Mouse (Mus musculus): ENCODE data around the gene Ifnar2. TPM values are rescaled to one million over a fixed set of nuclear protein-coding genes. Genes with fewer than 3 reads are reported as not detected.

Ifnar2 gene
- total and polyA plus RNA-seq, 3 experiments: 33.1 to 34.9 (median 34.5) TPM

GRCm38 (mm10) chr16:91405640-91406584 lies 33.3 kb downstream of the Ifnar2 start, which contains the start of gene Il10rb:
Gene Il10rb, plus strand, starts transcription at chr16:91406164.
- peak; percentile 89 for DNase-seq (ENCODE audit: extremely low read depth)
- H3K4me1 ChIP-seq (ENCODE audit: control insufficient read depth in 1 of 2, insufficient read depth in 2 of 2): peaks cover 20 to 73% of the 10 kb centered on the region in 2 experiments
- TF ChIP-seq MAX (IDR thresholded peaks at IDR 0.05; ENCODE audit: low read length) (peak; percentile 8; the same call in 1 of the 2 replicates), UBTF (IDR thresholded peaks at IDR 0.05; ENCODE audit: low read depth, low read length) (peak; percentile 98), NELFE (IDR thresholded peaks at IDR 0.05; ENCODE audit: low read depth, low read length) (peak; percentile 64; the same call in 1 of the 2 replicates), ELF1 (IDR thresholded peaks at IDR 0.05; ENCODE audit: low read depth, low read length) (peak; percentile 72), MAFK (IDR thresholded peaks at IDR 0.05; ENCODE audit: insufficient replicate concordance, low read length) (no peak), ZC3H11A (IDR thresholded peaks at IDR 0.05; ENCODE audit: low read depth, low read length) (no peak), ETS1 (conservative IDR thresholded peaks at IDR 0.05; ENCODE audit: low read depth, low read length) (peak; percentile 99), SMC3 (IDR thresholded peaks at IDR 0.05; ENCODE audit: low read depth, low read length) (peak; percentile 24; the same call in 1 of the 2 replicates), POLR2A (IDR thresholded peaks at IDR 0.05; ENCODE audit: low read depth, low read length) (peak; percentile 82), MAZ (IDR thresholded peaks at IDR 0.05; ENCODE audit: low read depth, low read length) (no peak), GABPA (IDR thresholded peaks at IDR 0.05; ENCODE audit: insufficient replicate concordance, low read depth, low read length) (no peak), KAT2A (IDR thresholded peaks at IDR 0.05; ENCODE audit: insufficient replicate concordance, low read length) (0 out of 2 replicates have a peak, but pooled peaks have one; percentile 12), JUND (conservative IDR thresholded peaks at IDR 0.05; ENCODE audit: low read depth, low read length) (no peak), CHD2 (IDR thresholded peaks at IDR 0.05; ENCODE audit: low read length) (peak; percentile 59), RAD21 (IDR thresholded peaks at IDR 0.05; ENCODE audit: low read depth, low read length) (no peak), ZKSCAN1 (IDR thresholded peaks at IDR 0.05; ENCODE audit: borderline replicate concordance, low read depth, low read length) (no peak), PAX5 (IDR thresholded peaks at IDR 0.05; ENCODE audit: low read length) (no peak), IRF4 (IDR thresholded peaks at IDR 0.05; ENCODE audit: low read depth, low read length) (peak; percentile 84), JUN (IDR thresholded peaks at IDR 0.05; ENCODE audit: insufficient read depth, low read depth, low read length) (0 out of 2 replicates have a peak, but pooled peaks have one; percentile 34), POLR2AphosphoS2 (IDR thresholded peaks at IDR 0.05; ENCODE audit: low read depth, low read length) (no peak; the same call in 1 of the 2 replicates), CHD1 (IDR thresholded peaks at IDR 0.05; ENCODE audit: low read depth, low read length) (no peak; the same call in 1 of the 2 replicates), USF2 (conservative IDR thresholded peaks at IDR 0.05; ENCODE audit: low read depth, low read length) (no peak), USF1 (IDR thresholded peaks at IDR 0.05; ENCODE audit: low read depth, low read length) (no peak), TCF12 (IDR thresholded peaks at IDR 0.05; ENCODE audit: low read depth, low read length) (peak; percentile 93), HCFC1 (IDR thresholded peaks at IDR 0.05; ENCODE audit: low read depth, low read length) (no peak), MEF2A (IDR thresholded peaks at IDR 0.05; ENCODE audit: borderline replicate concordance, low read depth, low read length) (peak; percentile 93), RCOR1 (conservative IDR thresholded peaks at IDR 0.05; ENCODE audit: low read depth, low read length) (peak; percentile 56; the same call in 1 of the 2 replicates), MYC (IDR thresholded peaks at IDR 0.05; ENCODE audit: low read depth, low read length) (peak; percentile 17; the same call in 1 of the 2 replicates), BHLHE40 (IDR thresholded peaks at IDR 0.05; ENCODE audit: low read depth, low read length) (peak; percentile 100), EP300 (IDR thresholded peaks at IDR 0.05; ENCODE audit: low read length) (peak; percentile 86), MXI1 (IDR thresholded peaks at IDR 0.05; ENCODE audit: low read depth, low read length) (no peak; the same call in 1 of the 2 replicates), CTCF (conservative IDR thresholded peaks at IDR 0.05 in 1 of 2, IDR thresholded peaks at IDR 0.05 in 1 of 2; ENCODE audit: low read depth in 2 of 2, low read length in 2 of 2) (no peak), NRF1 (IDR thresholded peaks at IDR 0.05; ENCODE audit: low read depth, low read length) (no peak), ZMIZ1 (IDR thresholded peaks at IDR 0.05; ENCODE audit: low read depth, low read length) (no peak; the same call in 1 of the 2 replicates), E2F4 (IDR thresholded peaks at IDR 0.05; ENCODE audit: insufficient replicate concordance, low read depth, low read length) (no peak), TBP (conservative IDR thresholded peaks at IDR 0.05; ENCODE audit: low read depth, low read length) (0 out of 2 replicates have a peak, but pooled peaks have one; percentile 30), SIN3A (IDR thresholded peaks at IDR 0.05; ENCODE audit: low read length) (peak; percentile 85)

More at GRCm38 (mm10) chr16:91405640-91406584, 33.3 kb downstream of the Ifnar2 start, which contains the start of gene Il10rb:
- in situ Hi-C loops (cut with MboI; ENCODE audit: low pct_ligation_motif_present, low pct_unique_long_range_greater_than_20kb, low sequenced_read_pairs) (no loop called here), dilution Hi-C loops (cut with MboI; ENCODE audit: extremely low pct_ligation_motif_present, extremely low pct_unique_long_range_greater_than_20kb, low sequenced_read_pairs) (no loop called here)
- H3K9me3 ChIP-seq (replicated peaks; ENCODE audit: low read length): no peaks in the 10 kb centered on the region
- peak within 1 kb of the TSS; percentile 98 for H3K4me2 ChIP-seq (ENCODE audit: insufficient read depth, low read depth, poor library complexity, severe bottlenecking)
- peak within 1 kb of the TSS; percentile 88 for H3K9ac ChIP-seq (ENCODE audit: insufficient read depth, low read depth)
- H3K27ac ChIP-seq (ENCODE audit: insufficient read depth, low read depth): peak within 1 kb of the TSS; percentile 92
- peaks cover 25 to 67% of the 10 kb centered on the region in 2 experiments for H3K36me3 ChIP-seq (replicated peaks in 1 of 2; ENCODE audit: control insufficient read depth in 1 of 2, insufficient read depth in 1 of 2, low read length in 1 of 2)
- H3K27me3 ChIP-seq (replicated peaks): no peaks in the 10 kb centered on the region
- H3K4me3 ChIP-seq (replicated peaks in 1 of 3; ENCODE audit: low read depth in 2 of 3, low read length in 2 of 3, poor library complexity in 1 of 3): peak within 1 kb of the TSS; percentile 50 to 83 (median 76)
- H3K79me2 ChIP-seq (replicated peaks; ENCODE audit: control insufficient read depth, extremely low read depth, insufficient read depth, poor library complexity, severe bottlenecking): peaks cover 4% of the 10 kb centered on the region
